Mouse (Mus musculus) kidney, adult 2 months (tissue): ENCODE data around the gene C130032M10Rik.

Experiments used
- CTCF ChIP-seq: fragments of 200-500 bp; conservative IDR thresholded peaks from 2 replicates; pipeline ENCODE4 v1.5.1; 2011; ENCODE audit warnings: low read depth, mild to moderate bottlenecking, control low read depth, low read length, moderate library complexity, mixed read lengths; ENCODE audit not compliant: insufficient read depth, insufficient read length
- POLR2A ChIP-seq: fragments of 200-500 bp; IDR thresholded peaks from one replicate; pipeline ENCODE4 v1.6.1; 2011; ENCODE audit warnings: low read depth, low read length, control low read depth

DNA sequence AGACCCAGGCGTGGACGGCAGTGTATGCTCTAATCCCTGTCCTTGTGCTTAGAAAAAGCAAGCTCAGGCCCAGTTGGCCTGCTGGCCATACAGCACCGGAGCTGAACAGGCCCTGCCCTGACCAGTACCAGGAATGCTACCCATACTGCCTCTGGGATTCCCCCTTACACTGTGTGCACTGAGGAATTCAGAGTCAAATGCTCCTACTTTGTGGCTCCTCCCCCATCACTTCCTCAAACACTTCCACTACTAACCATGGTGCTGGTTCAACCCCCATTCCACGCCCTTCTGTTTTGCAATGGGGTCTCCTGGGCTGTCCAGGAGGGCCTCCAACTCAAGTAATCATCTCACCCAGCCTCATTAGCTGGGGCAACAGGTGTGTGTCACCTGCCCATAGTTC lies 18.4 kb downstream of the C130032M10Rik start:
- TF ChIP-seq POLR2A (no peak), CTCF (no peak)
